ENCODE assay signal across 28 mouse cellular contexts in genomic region chr9:105374361-105374760, GRCm38 (mm10). TPM values are rescaled to one million over a fixed set of nuclear protein-coding genes. Genes with fewer than 3 reads are reported as not detected.
DNase-seq lines count a peak whose midpoint lies in the region; ATAC-seq and TF ChIP-seq lines count a peak whose summit lies in the region.
"Had no signal": no experiment of that assay in that cellular context is flagged by ENCODE, and none has a peak within 500 bp of the region (broad histone marks: within the 10 kb centered on the region; RNA-seq: fewer than 3 reads in every experiment).

No protein-coding gene starts in this region.

- no peak for TF ChIP-seq CTCF in gastrocnemius, adult 2 months (IDR thresholded peaks at IDR 0.05)

- H3K9ac ChIP-seq in forebrain, embryonic 14.5 days (ENCODE audit: low read length): no peak overlapping the region
- no peak overlapping the region for H3K9ac ChIP-seq in liver, embryonic 11.5 days (ENCODE audit: low read depth, low read length)
- H3K9ac ChIP-seq: embryonic facial prominence, embryonic 13.5 days; embryonic facial prominence, embryonic 15.5 days; forebrain, embryonic 12.5 days; forebrain, embryonic 15.5 days; forebrain, postnatal 0 days had no signal

- H3K4me2 ChIP-seq in forebrain, embryonic 14.5 days (ENCODE audit: low read length): no peak overlapping the region
- no peak overlapping the region for H3K4me2 ChIP-seq in liver, embryonic 11.5 days
- H3K4me2 ChIP-seq: embryonic facial prominence, embryonic 13.5 days; embryonic facial prominence, embryonic 15.5 days; forebrain, embryonic 12.5 days; forebrain, embryonic 15.5 days had no signal

- no peak for ATAC-seq in forebrain, embryonic 14.5 days
- ATAC-seq in liver, embryonic 11.5 days (replicated peaks; ENCODE audit: low FRiP score): no peak
- ATAC-seq: activated CD4-positive, CD25-positive, alpha-beta regulatory T cell, adult 4 months; forebrain, embryonic 15.5 days; forebrain, postnatal 0 days had no signal

- H3K4me1 ChIP-seq in heart, embryonic 10.5 days: no peaks in the 10 kb centered on the region
- no peaks in the 10 kb centered on the region for H3K4me1 ChIP-seq in forebrain, embryonic 14.5 days (ENCODE audit: control insufficient read depth, insufficient read depth, low read length)
- no peaks in the 10 kb centered on the region for H3K4me1 ChIP-seq in liver, embryonic 11.5 days (replicated peaks; ENCODE audit: control insufficient read depth, insufficient read depth, low read length)
- H3K4me1 ChIP-seq: embryonic facial prominence, embryonic 13.5 days; embryonic facial prominence, embryonic 15.5 days; forebrain, embryonic 10.5 days; forebrain, embryonic 12.5 days had no signal

- H3K27me3 ChIP-seq in heart, embryonic 10.5 days (ENCODE audit: insufficient read depth, poor library complexity, severe bottlenecking): no peaks in the 10 kb centered on the region
- H3K27me3 ChIP-seq in forebrain, embryonic 14.5 days (replicated peaks; ENCODE audit: control insufficient read depth, insufficient read depth, low read length): no peaks in the 10 kb centered on the region
- H3K27me3 ChIP-seq in liver, embryonic 11.5 days (replicated peaks; ENCODE audit: control insufficient read depth, insufficient read depth, low read length): no peaks in the 10 kb centered on the region
- H3K27me3 ChIP-seq: embryonic facial prominence, embryonic 15.5 days; forebrain, embryonic 12.5 days; forebrain, embryonic 15.5 days had no signal

- H3K36me3 ChIP-seq in heart, embryonic 10.5 days: no peaks in the 10 kb centered on the region
- H3K36me3 ChIP-seq in forebrain, embryonic 14.5 days (ENCODE audit: control insufficient read depth, insufficient read depth, low read length): no peaks in the 10 kb centered on the region
- no peaks in the 10 kb centered on the region for H3K36me3 ChIP-seq in liver, embryonic 11.5 days (ENCODE audit: control insufficient read depth, insufficient read depth, low read length)
- H3K36me3 ChIP-seq: embryonic facial prominence, embryonic 13.5 days; embryonic facial prominence, embryonic 15.5 days; forebrain, embryonic 10.5 days; forebrain, embryonic 12.5 days; forebrain, embryonic 15.5 days had no signal

- 69% methylated on average over 5 of the region's 5 CpGs for WGBS in heart, embryonic 10.5 days
- WGBS in forebrain, embryonic 14.5 days: 60% methylated on average over 5 of the region's 5 CpGs
- 68% methylated on average over 5 of the region's 5 CpGs for WGBS in liver, embryonic 11.5 days

- peak; percentile 58 for DNase-seq in gastrocnemius, adult 2 months
- DNase-seq in gastrocnemius, postnatal 36 days: no peak
- DNase-seq in heart, embryonic 10.5 days (ENCODE audit: low spot score): peak; percentile 59
- no peak for DNase-seq in heart, postnatal 25 days (ENCODE audit: low spot score)
- peak; percentile 27 for DNase-seq in gastrocnemius, postnatal 25 days
- peak; percentile 38 for DNase-seq in skeletal muscle tissue, adult 2 months (ENCODE audit: low read depth, low spot score)
- no peak for DNase-seq in forebrain, embryonic 14.5 days (ENCODE audit: low spot score)
- DNase-seq in liver, embryonic 11.5 days (ENCODE audit: low spot score): no peak
- DNase-seq: adrenal gland, adult 8-10 months; adrenal gland, postnatal 14 days; adrenal gland, postnatal 36 days; cerebellum, adult 11 months; cerebellum, adult 18-20 months; cerebellum, adult 8-10 months; cerebellum, adult 9-11 months; cerebellum, postnatal 14 days; cerebellum, postnatal 36 days; embryo, embryonic 11 days; forebrain, postnatal 0 days had no signal

- no peak overlapping the region for H3K27ac ChIP-seq in gastrocnemius, adult 2 months
- no peak overlapping the region for H3K27ac ChIP-seq in heart, embryonic 10.5 days
- no peak overlapping the region for H3K27ac ChIP-seq in forebrain, embryonic 14.5 days (ENCODE audit: low read depth, low read length)
- H3K27ac ChIP-seq in liver, embryonic 11.5 days (ENCODE audit: low read depth, low read length): no peak overlapping the region
- H3K27ac ChIP-seq: embryonic facial prominence, embryonic 13.5 days; embryonic facial prominence, embryonic 15.5 days; forebrain, embryonic 10.5 days; forebrain, embryonic 12.5 days; forebrain, embryonic 15.5 days had no signal

- no peaks in the 10 kb centered on the region for H3K9me3 ChIP-seq in heart, embryonic 10.5 days
- no peaks in the 10 kb centered on the region for H3K9me3 ChIP-seq in forebrain, embryonic 14.5 days (replicated peaks; ENCODE audit: control insufficient read depth, low read length)
- no peaks in the 10 kb centered on the region for H3K9me3 ChIP-seq in liver, embryonic 11.5 days (ENCODE audit: control insufficient read depth, low read length)
- H3K9me3 ChIP-seq: embryonic facial prominence, embryonic 13.5 days; embryonic facial prominence, embryonic 15.5 days; forebrain, embryonic 10.5 days; forebrain, embryonic 12.5 days; forebrain, embryonic 15.5 days had no signal

- intact Hi-C loops in gastrocnemius, adult 2 months (cut with DNase I): no loop called here
- intact Hi-C loops in gastrocnemius, postnatal 36 days (cut with DNase I): no loop called here
- intact Hi-C loops in heart, postnatal 25 days (cut with DNase I): no loop called here

- no peak overlapping the region for H3K4me3 ChIP-seq in gastrocnemius, adult 2 months
- no peak overlapping the region for H3K4me3 ChIP-seq in heart, embryonic 10.5 days
- H3K4me3 ChIP-seq in forebrain, embryonic 14.5 days (ENCODE audit: low read depth, low read length): no peak overlapping the region
- H3K4me3 ChIP-seq in liver, embryonic 11.5 days (ENCODE audit: low read depth, low read length): no peak overlapping the region
- H3K4me3 ChIP-seq: embryonic facial prominence, embryonic 13.5 days; embryonic facial prominence, embryonic 15.5 days; erythroblast, embryonic 14.5 days; forebrain, embryonic 10.5 days; forebrain, embryonic 12.5 days; forebrain, embryonic 15.5 days had no signal

RNA-seq across cellular contexts. Expression of gene Aste1, which starts 20.8 kb away (rescaled TPM):
- total RNA-seq in gastrocnemius, adult 2 months (2021): 1 to 10 TPM; 1.8 to 2.9 TPM
- 1 to 10 TPM; 1.7 to 1.8 TPM for total RNA-seq in gastrocnemius, postnatal 36 days (2021)
- polyA plus RNA-seq in heart, embryonic 10.5 days (2016; fragmentation: Nextera tagmentation; extraction: Ambion mirVana): 13.7 and 16.1 TPM in 2 replicates
- total RNA-seq in heart, postnatal 25 days (2021): 1 to 10 TPM; 5.8 to 6.4 TPM
- 1 to 10 TPM; 2.4 to 3.3 TPM for total RNA-seq in gastrocnemius, postnatal 25 days (2021)
- 14.1 and 14.6 TPM in 2 replicates for polyA plus RNA-seq in forebrain, embryonic 14.5 days (2014; fragmentation: Nextera tagmentation; extraction: Ambion mirVana)
- 10.8 and 11.4 TPM in 2 replicates for polyA plus RNA-seq in liver, embryonic 11.5 days (2014; fragmentation: Nextera tagmentation; extraction: Ambion mirVana)

RNA-seq across cellular contexts. Expression of gene Nek11, which starts 21.0 kb away (rescaled TPM):
- not detected for total RNA-seq in gastrocnemius, adult 2 months (2021)
- total RNA-seq in gastrocnemius, postnatal 36 days (2021): not detected
- polyA plus RNA-seq in heart, embryonic 10.5 days (2016; fragmentation: Nextera tagmentation; extraction: Ambion mirVana): 0.14 and 0.27 TPM in 2 replicates
- total RNA-seq in heart, postnatal 25 days (2021): not detected
- total RNA-seq in gastrocnemius, postnatal 25 days (2021): not detected
- polyA plus RNA-seq in forebrain, embryonic 14.5 days (2014; fragmentation: Nextera tagmentation; extraction: Ambion mirVana): 1.7 and 2.4 TPM in 2 replicates
- polyA plus RNA-seq in liver, embryonic 11.5 days (2014; fragmentation: Nextera tagmentation; extraction: Ambion mirVana): 0.13 and 0.29 TPM in 2 replicates
- total RNA-seq: adrenal gland, postnatal 14 days; common myeloid progenitor, adult 5-6 weeks; MEL had no signal
- polyA plus RNA-seq: erythroblast, embryonic 14.5 days had no signal

Comparison
In these comparisons a context has a peak if more than half of its experiments do, and no peak if none do; other contexts are left out.
1. DNase-seq: peak in gastrocnemius, adult 2 months (single experiment), heart, embryonic 10.5 days (single experiment), gastrocnemius, postnatal 25 days (single experiment) and skeletal muscle tissue, adult 2 months (single experiment); none in gastrocnemius, postnatal 36 days (0 of 2), heart, postnatal 25 days (single experiment), forebrain, embryonic 14.5 days (single experiment) and liver, embryonic 11.5 days (single experiment).